Mouse (Mus musculus) E14TG2a.4 (cell line): ENCODE measurements at regions not wholly inside any gene's neighbourhood (a gene's known extent, or its start where the extent isn't known, plus 50 kb on each side); places are given as distances from the start of the nearest gene placed in this dataset.

Source experiments
- CTCF ChIP-seq: conservative IDR thresholded peaks from 2 replicates; pipeline ENCODE4 v1.5.1; 2014; ENCODE audit warnings: low read length
- NANOG ChIP-seq: IDR thresholded peaks from 2 replicates; pipeline ENCODE4 v1.6.1; 2014; ENCODE audit warnings: borderline replicate concordance, low read length, mixed read lengths
- POU5F1 ChIP-seq: IDR thresholded peaks from 2 replicates; pipeline ENCODE4 v1.6.1; 2014; ENCODE audit warnings: low read length, borderline replicate concordance

- TF ChIP-seq CTCF (no peak), NANOG (no peak), POU5F1 (no peak)
Measured at GRCm38 (mm10) chr10:98014985-98015902, 288.7 kb upstream of the C030005K15Rik start.
